Mouse (Mus musculus): Measurements from ENCODE around the gene Slc51b. TPM values are rescaled to one million over a fixed set of nuclear protein-coding genes. Genes with fewer than 3 reads are reported as not detected.

The Slc51b gene
- 0.17 TPM in 1 of 2 replicates, not detected in the other for polyA plus RNA-seq (2015; fragmentation: Nextera tagmentation; extraction: Ambion mirVana)

DNA sequence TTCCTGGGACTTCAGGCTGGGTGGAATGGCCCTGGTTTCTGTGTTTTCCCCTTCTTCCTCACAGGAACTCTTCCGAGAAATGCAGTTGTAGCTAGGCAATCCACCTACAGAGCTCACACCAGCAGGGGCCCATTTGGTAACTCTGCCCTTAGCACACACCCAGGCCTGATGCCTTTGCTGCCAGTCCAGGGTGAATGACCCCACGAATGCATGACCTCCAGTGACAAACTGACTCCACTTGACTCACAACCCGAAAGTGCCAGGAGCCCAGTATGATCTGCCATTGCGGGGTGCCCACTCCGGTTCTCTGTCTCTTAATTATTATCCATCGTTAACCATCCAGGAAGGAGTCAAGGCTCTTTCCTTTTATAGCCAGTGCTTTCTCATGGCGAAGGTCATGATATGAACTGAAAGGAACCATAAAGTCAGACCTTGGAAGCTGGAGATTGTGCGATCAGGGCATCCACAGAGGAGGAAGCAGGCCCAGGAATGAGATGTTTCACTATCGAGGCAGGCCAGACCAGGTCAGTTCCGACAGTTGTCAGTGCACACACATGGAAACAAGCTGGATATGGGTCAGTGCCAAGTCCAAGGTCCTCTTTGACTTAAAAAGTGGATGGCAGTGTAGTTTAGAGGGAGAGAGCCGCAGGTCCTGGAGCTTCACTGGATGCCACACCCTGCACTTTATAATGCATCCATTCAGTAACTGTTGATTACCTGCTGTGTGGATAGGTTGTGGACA is at the start of gene Slc51b:
Gene Slc51b, minus strand, starts transcription at position 196 of the 742 bp plus-strand sequence.
- no peaks in the 10 kb centered on the region for H3K36me3 ChIP-seq (replicated peaks)
- no peak within 1 kb of the TSS for H3K9ac ChIP-seq
- H3K27ac ChIP-seq (replicated peaks): no peak within 1 kb of the TSS
- ATAC-seq (ENCODE audit: insufficient read depth): no peak
- H3K27me3 ChIP-seq: no peaks in the 10 kb centered on the region
- H3K9me3 ChIP-seq (replicated peaks): no peaks in the 10 kb centered on the region
- no peak within 1 kb of the TSS for H3K4me3 ChIP-seq (replicated peaks)
- H3K4me1 ChIP-seq (replicated peaks): no peaks in the 10 kb centered on the region
- no peak within 1 kb of the TSS for H3K4me2 ChIP-seq
- 64% methylated on average over 11 of the region's 11 CpGs for WGBS (ENCODE audit: insufficient replicate concordance)

DNA sequence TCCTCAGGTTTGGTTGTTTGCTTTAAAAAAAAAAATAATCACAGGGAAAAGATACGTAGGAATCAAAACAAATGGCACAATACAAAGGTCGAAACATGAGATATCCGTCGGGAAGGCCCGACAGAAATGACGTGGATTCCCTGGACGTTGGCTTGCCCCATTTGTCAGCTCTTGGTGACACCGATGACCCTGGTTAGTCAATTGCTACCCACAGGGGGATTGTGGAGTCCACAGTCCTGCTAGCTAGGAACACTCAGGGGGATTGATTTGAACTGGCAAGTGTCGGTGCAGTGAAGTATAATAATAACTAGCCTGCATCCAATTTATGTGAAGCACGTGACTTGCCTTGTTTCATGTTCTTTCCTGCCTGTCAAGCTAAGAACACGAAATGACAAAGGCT is 44.9 kb upstream of the Slc51b start:
- ATAC-seq (ENCODE audit: insufficient read depth): no peak
- Histone ChIP-seq H3K4me1 (replicated peaks) (peaks cover 16% of the 10 kb centered on the region), H3K27ac (replicated peaks) (no peak overlapping the region), H3K9ac (no peak overlapping the region), H3K9me3 (replicated peaks) (no peaks in the 10 kb centered on the region), H3K4me2 (no peak overlapping the region), H3K36me3 (replicated peaks) (peaks cover 21% of the 10 kb centered on the region; the same call in 1 of the 2 replicates), H3K4me3 (replicated peaks) (no peak overlapping the region), H3K27me3 (no peaks in the 10 kb centered on the region)
- WGBS (ENCODE audit: insufficient replicate concordance): 65% methylated on average over 11 of the region's 11 CpGs

DNA sequence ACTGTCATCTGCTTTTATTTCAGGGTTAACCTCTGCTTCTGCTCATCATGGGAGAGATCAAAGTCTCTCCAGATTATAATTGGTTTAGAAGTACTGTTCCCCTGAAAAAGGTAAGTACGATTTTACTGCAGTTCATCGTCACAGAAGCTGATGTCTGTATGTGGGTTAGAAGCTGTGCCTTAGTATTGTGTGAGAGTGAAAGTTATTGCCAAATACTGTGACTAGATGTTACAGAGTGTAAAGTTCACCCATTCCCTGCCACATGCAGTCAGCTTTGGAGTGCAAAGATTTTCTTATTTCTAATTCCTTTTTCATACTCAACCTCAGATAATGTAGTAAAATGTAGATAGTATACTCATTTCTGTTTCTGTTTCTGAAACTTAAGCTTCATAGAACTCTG is 42.5 kb upstream of the Slc51b start:
- Histone ChIP-seq H3K9ac (no peak overlapping the region), H3K4me2 (no peak overlapping the region), H3K27me3 (no peaks in the 10 kb centered on the region), H3K4me1 (replicated peaks) (peaks cover 39% of the 10 kb centered on the region), H3K4me3 (replicated peaks) (no peak overlapping the region), H3K36me3 (replicated peaks) (peaks cover 14% of the 10 kb centered on the region; the same call in 1 of the 2 replicates), H3K9me3 (replicated peaks) (no peaks in the 10 kb centered on the region), H3K27ac (replicated peaks) (no peak overlapping the region)
- WGBS (ENCODE audit: insufficient replicate concordance): 69% methylated on average over 2 of the region's 2 CpGs
- ATAC-seq (ENCODE audit: insufficient read depth): no peak

DNA sequence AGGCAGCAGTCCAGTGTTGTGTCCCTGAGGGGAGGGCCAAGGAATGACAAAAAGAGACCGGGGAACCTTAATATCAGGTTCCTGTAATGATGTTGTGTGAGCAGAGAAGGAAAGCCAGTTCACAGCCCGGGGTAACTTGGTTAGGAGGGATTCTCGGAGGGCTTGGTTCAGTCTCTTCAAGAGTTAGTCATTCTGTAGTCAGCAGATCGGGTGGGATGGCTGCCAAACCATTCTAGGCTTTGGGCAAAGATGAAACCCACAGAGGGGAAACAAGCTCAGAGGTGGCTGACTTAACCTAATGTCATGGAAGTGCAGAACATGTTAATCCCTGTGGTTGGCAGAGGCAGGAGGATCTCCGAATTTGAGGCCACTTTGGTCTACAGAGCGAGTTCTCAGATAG is 41.4 kb upstream of the Slc51b start:
- Histone ChIP-seq H3K4me3 (replicated peaks) (no peak overlapping the region), H3K27me3 (no peaks in the 10 kb centered on the region), H3K9me3 (replicated peaks) (no peaks in the 10 kb centered on the region), H3K4me1 (replicated peaks) (peaks cover 40% of the 10 kb centered on the region), H3K27ac (replicated peaks) (no peak overlapping the region), H3K4me2 (no peak overlapping the region), H3K36me3 (replicated peaks) (peaks cover 6% of the 10 kb centered on the region; the same call in 1 of the 2 replicates), H3K9ac (no peak overlapping the region)
- ATAC-seq (ENCODE audit: insufficient read depth): no peak
- 69% methylated on average over 6 of the region's 6 CpGs for WGBS (ENCODE audit: insufficient replicate concordance)

DNA sequence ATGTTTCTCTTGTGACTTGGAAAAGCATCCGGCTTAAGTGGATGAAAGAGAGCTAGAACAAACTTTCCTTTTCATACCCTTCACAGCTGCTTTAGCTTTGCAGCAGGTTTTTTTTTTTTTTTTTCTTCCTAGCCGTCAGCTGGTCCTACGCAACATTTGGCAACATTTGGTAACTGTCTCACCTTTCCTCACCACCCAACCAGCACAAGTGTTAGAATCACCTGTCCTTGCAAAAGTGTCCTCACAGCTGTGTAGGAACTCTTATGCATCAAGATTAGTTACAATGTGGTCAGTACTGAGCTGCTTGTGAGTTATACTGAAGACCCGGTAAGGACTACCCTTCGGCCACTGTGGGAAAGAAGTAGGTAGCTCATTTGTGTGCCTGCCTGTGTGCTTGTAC is 39.8 kb upstream of the Slc51b start:
- WGBS (ENCODE audit: insufficient replicate concordance): 66% methylated on average over 5 of the region's 5 CpGs
- Histone ChIP-seq H3K27ac (replicated peaks) (no peak overlapping the region), H3K36me3 (replicated peaks) (peaks cover 6% of the 10 kb centered on the region; the same call in 1 of the 2 replicates), H3K27me3 (no peaks in the 10 kb centered on the region), H3K4me2 (no peak overlapping the region), H3K9me3 (replicated peaks) (no peaks in the 10 kb centered on the region), H3K4me1 (replicated peaks) (peaks cover 37% of the 10 kb centered on the region), H3K4me3 (replicated peaks) (no peak overlapping the region), H3K9ac (no peak overlapping the region)
- no peak for ATAC-seq (ENCODE audit: insufficient read depth)

DNA sequence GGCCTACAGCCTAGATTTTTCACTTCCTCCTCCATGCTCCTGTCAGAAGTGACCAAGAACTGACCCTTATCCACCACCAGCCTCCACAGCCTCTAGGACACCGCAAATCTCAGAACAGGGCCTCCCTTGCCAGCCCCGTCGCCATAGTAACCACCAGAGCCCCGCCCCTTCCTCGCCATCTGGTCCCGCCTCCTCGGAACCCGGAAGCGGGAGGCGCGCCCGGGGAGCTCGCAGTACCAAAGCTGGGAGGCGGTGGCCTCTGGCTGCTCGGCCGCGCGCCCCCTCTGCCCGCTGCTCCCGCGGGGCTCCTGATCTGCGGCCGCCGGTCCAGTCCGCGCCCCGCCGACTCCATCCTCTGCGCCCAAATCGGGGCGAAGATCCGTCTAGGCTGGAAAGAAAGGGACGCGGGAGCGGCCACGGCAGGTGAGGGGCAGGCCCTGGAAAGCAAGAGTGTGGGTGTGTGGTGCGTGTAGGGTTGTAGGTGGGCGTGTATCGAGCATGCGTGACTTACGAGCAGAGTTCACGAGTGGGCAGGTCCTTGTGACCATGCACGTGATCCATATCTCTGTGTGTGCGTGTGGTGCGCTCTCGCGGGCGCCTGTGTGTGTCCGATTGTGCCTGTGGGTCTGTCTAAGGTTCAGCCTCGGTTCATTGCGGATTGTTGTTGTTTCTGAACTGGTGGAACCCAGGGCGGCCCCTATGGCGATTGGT is 38.1 kb upstream of the Slc51b start, which contains the start of gene Spg21:
Gene Spg21, plus strand, starts transcription at position 216 of the 711 bp plus-strand sequence.
- H3K9me3 ChIP-seq (replicated peaks): no peaks in the 10 kb centered on the region
- peak within 1 kb of the TSS; percentile 76 for H3K27ac ChIP-seq (replicated peaks)
- no peaks in the 10 kb centered on the region for H3K27me3 ChIP-seq
- peaks cover 37% of the 10 kb centered on the region for H3K4me1 ChIP-seq (replicated peaks)
- peak within 1 kb of the TSS; percentile 83 for H3K4me2 ChIP-seq
- peak within 1 kb of the TSS; percentile 83 for H3K4me3 ChIP-seq (replicated peaks)
- peak; percentile 85 for ATAC-seq (ENCODE audit: insufficient read depth)
- H3K9ac ChIP-seq: peak within 1 kb of the TSS; percentile 68
- peaks cover 4% of the 10 kb centered on the region; the same call in 1 of the 2 replicates for H3K36me3 ChIP-seq (replicated peaks)
- WGBS (ENCODE audit: insufficient replicate concordance): under 1% methylated on average over 53 of the region's 53 CpGs

DNA sequence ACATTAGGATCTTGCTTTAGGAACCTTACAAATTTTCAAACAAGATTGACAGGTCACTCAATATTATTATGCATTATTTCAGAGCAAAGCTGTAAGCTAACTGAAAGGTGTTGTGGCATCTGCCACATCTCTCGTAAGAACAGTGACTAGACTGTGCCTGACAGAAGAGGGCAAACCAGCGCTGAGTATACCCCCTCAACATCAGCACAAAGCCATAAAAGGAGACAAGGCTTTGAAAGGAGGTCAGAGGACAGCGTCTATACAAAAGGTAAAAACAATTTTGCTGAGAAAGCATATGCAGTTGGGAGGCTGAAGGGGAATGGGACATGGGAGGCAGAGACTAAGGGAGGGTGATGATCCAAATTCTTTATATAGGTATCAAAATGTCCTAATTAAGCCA is 37.4 kb upstream of the Slc51b start:
- Histone ChIP-seq H3K4me2 (peak overlapping the region; percentile 83), H3K27ac (replicated peaks) (no peak overlapping the region), H3K4me1 (replicated peaks) (peaks cover 37% of the 10 kb centered on the region), H3K9ac (no peak overlapping the region), H3K36me3 (replicated peaks) (no peaks in the 10 kb centered on the region), H3K4me3 (replicated peaks) (peak overlapping the region; percentile 83), H3K9me3 (replicated peaks) (no peaks in the 10 kb centered on the region), H3K27me3 (no peaks in the 10 kb centered on the region)
- ATAC-seq (ENCODE audit: insufficient read depth): no peak
- WGBS (ENCODE audit: insufficient replicate concordance): 63% methylated on average over 3 of the region's 3 CpGs

DNA sequence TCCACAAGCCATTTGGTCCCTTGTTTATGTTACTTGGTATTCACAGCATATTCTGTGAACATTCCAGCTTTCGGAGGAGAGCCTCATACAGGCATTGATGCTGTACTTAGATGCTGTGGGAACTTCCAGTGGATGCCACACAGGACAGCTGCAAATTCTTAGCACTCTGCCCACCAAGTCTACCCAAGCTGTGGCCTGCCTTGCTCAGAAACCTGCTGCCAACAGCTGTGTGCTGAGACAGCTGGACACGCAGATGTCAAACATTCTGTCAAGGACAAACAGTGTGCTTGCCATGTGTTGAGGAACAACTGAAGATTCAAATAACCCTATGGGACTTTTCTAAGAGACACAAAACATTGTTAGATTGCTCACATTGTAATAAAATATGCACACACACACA is 36.2 kb upstream of the Slc51b start:
- WGBS (ENCODE audit: insufficient replicate concordance): 73% methylated on average over 2 of the region's 2 CpGs
- no peak overlapping the region for H3K4me3 ChIP-seq (replicated peaks)
- H3K27ac ChIP-seq (replicated peaks): no peak overlapping the region
- H3K9ac ChIP-seq: no peak overlapping the region
- no peaks in the 10 kb centered on the region for H3K27me3 ChIP-seq
- no peaks in the 10 kb centered on the region for H3K9me3 ChIP-seq (replicated peaks)
- H3K36me3 ChIP-seq (replicated peaks): no peaks in the 10 kb centered on the region
- no peak overlapping the region for H3K4me2 ChIP-seq
- ATAC-seq (ENCODE audit: insufficient read depth): no peak
- H3K4me1 ChIP-seq (replicated peaks): peaks cover 27% of the 10 kb centered on the region

DNA sequence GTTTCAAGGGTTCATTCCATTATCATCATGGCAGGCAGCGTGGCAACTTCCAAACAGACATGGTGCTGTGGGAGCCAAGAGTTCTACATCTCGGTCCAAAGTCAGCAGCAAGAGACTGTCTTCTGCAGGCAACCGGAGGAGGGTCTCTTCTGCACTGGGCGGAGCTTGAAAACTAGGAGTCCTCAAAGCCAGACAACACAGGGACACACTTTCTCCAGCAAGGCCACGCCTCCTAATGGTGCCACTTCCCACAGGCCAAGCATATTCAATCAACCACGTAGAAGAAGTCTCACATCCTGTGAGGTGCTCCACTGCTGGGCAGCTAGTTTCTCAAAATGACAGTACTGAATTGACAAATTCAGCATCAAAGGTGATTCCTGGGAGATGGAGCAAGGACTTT is 25.2 kb upstream of the Slc51b start:
- Histone ChIP-seq H3K36me3 (replicated peaks) (peaks cover 52% of the 10 kb centered on the region), H3K9ac (no peak overlapping the region), H3K4me2 (no peak overlapping the region), H3K4me3 (replicated peaks) (no peak overlapping the region), H3K4me1 (replicated peaks) (no peaks in the 10 kb centered on the region), H3K27me3 (no peaks in the 10 kb centered on the region), H3K27ac (replicated peaks) (no peak overlapping the region), H3K9me3 (replicated peaks) (no peaks in the 10 kb centered on the region)
- no peak for ATAC-seq (ENCODE audit: insufficient read depth)
- WGBS (ENCODE audit: insufficient replicate concordance): 68% methylated on average over 6 of the region's 6 CpGs

DNA sequence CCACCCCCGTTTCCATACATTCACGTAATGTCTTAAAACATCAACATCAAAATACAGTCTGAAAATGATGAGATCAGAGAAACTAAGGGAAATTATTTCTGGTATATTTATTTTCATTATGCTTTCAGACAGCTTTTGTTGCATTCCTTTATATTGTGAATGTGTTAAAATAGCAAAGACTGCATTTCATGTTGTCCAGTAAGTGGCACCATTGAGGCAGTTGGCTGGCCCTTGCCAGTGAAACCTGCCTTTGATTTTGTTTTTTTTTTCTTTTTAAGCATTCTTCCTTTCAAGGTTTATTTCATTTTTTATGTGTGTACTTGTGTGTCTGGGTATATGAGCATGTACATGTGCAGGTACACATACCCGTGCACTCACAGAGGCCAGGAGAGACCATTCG is 21.9 kb upstream of the Slc51b start:
- Histone ChIP-seq H3K36me3 (replicated peaks) (peaks cover 50% of the 10 kb centered on the region), H3K4me2 (no peak overlapping the region), H3K27ac (replicated peaks) (no peak overlapping the region), H3K4me3 (replicated peaks) (no peak overlapping the region), H3K27me3 (no peaks in the 10 kb centered on the region), H3K4me1 (replicated peaks) (no peaks in the 10 kb centered on the region), H3K9ac (no peak overlapping the region), H3K9me3 (replicated peaks) (no peaks in the 10 kb centered on the region)
- 86% methylated on average over 4 of the region's 4 CpGs for WGBS (ENCODE audit: insufficient replicate concordance)
- no peak for ATAC-seq (ENCODE audit: insufficient read depth)

DNA sequence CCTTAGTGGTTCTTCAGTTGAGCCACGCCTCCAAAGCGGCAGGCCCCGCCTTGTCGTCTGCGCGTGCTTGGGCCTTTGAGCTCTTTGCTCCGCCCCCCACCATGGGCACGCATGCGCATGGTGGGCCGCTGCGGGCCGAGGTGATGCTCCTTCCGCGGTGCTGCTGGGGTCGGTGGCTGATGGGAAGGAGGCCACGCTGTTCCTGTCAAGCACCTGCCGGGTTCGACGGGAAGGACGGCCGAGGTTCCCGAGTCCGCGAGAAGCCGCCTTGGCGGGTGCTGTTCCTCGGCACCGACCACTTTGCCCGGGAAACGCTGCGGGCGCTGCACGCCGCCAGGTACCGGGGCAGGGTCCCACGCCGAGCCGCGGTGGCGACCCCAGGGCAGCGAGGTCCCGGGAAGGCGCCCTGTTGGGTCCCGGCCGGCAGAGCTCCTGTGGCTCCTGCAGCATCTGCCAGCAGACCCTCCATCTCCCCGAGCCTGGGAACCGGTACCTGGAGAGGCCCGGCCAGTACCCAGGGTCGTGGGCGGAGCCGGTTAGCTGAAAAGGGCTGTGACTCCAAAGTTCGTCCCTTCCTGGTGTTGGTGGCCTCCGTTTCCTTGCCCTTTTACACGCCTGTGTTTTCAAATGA is 13.0 kb upstream of the Slc51b start, which contains the start of gene Mtfmt:
Gene Mtfmt, plus strand, starts transcription at position 112 of the 631 bp plus-strand sequence.
- H3K27me3 ChIP-seq: no peaks in the 10 kb centered on the region
- peak; percentile 84 for ATAC-seq (ENCODE audit: insufficient read depth)
- H3K9me3 ChIP-seq (replicated peaks): no peaks in the 10 kb centered on the region
- H3K36me3 ChIP-seq (replicated peaks): peaks cover 5% of the 10 kb centered on the region; the same call in 1 of the 2 replicates
- H3K27ac ChIP-seq (replicated peaks): peak within 1 kb of the TSS; percentile 34
- H3K4me2 ChIP-seq: peak within 1 kb of the TSS; percentile 85
- peak within 1 kb of the TSS; percentile 93 for H3K4me3 ChIP-seq (replicated peaks)
- H3K4me1 ChIP-seq (replicated peaks): peaks cover 19% of the 10 kb centered on the region
- H3K9ac ChIP-seq: peak within 1 kb of the TSS; percentile 79
- WGBS (ENCODE audit: insufficient replicate concordance): under 1% methylated on average over 54 of the region's 54 CpGs

Measured in liver, embryonic 15.5 days (tissue).